Mouse (Mus musculus): ENCODE results near the gene Ppil4.

DNA sequence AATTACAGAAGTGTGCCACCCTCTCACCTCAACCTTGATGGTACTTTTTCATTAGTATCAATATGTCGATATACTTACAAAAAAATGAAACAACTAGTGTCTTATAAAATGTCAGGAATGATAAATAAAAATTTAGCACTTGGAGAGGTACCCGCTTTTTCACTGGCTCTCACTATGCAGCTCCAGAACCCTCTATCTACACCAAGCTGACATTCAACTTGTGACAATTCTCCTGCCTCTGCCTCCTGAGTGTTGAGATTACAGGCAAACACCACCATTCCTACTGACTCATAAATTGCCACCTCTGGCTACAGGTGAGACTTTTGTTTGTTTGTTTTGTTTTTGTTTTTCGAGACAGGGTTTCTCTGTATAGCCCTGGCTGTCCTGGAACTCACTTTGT lies 11.5 kb upstream of the Ppil4 start:
- TF ChIP-seq POLR2A (IDR thresholded peaks at IDR 0.05; ENCODE audit: control insufficient read depth, low read depth, low read length): no peak
- no peak for TF ChIP-seq CTCF (IDR thresholded peaks at IDR 0.05; ENCODE audit: control insufficient read depth, insufficient read depth, insufficient replicate concordance, low read depth, low read length)
